Mouse (Mus musculus) bone marrow macrophage, adult 2 months (primary cell): ENCODE results near the gene Bach1. TPM values are rescaled to one million over a fixed set of nuclear protein-coding genes. Genes with fewer than 3 reads are reported as not detected.

Source experiments
- H3K27ac ChIP-seq: 2 replicates; pipeline ENCODE4 v1.5.1; 2012; ENCODE audit warnings: low read depth, low read length; ENCODE audit not compliant: insufficient read depth
- H3K4me1 ChIP-seq: 2 replicates; pipeline ENCODE4 v1.6.1; 2012; ENCODE audit warnings: low read length; ENCODE audit not compliant: control insufficient read depth, insufficient read depth
- H3K4me3 ChIP-seq: 2 replicates; pipeline ENCODE4 v1.5.1; 2012; ENCODE audit warnings: mild to moderate bottlenecking, low read length, moderate library complexity; ENCODE audit not compliant: insufficient read depth
- CTCF ChIP-seq: IDR thresholded peaks from 2 replicates; pipeline ENCODE4 v1.5.1; 2012; ENCODE audit warnings: low read depth, mild to moderate bottlenecking, low read length, moderate library complexity
- POLR2A ChIP-seq: IDR thresholded peaks from 2 replicates; pipeline ENCODE4 v1.6.1; 2012; ENCODE audit warnings: mild to moderate bottlenecking, low read depth, low read length, borderline replicate concordance
- polyA plus RNA-seq: library from polyadenylated mRNA; stranded (reverse); fragments of >200 nt; gene quantifications from 2 replicates; pipeline ENCODE4 v1.2.4, GENCODE M21; 2012; ENCODE audit not compliant: missing spikeins, insufficient read depth, insufficient read length

Bach1 gene
- polyA plus RNA-seq, 1 experiment: 78.9 TPM

DNA sequence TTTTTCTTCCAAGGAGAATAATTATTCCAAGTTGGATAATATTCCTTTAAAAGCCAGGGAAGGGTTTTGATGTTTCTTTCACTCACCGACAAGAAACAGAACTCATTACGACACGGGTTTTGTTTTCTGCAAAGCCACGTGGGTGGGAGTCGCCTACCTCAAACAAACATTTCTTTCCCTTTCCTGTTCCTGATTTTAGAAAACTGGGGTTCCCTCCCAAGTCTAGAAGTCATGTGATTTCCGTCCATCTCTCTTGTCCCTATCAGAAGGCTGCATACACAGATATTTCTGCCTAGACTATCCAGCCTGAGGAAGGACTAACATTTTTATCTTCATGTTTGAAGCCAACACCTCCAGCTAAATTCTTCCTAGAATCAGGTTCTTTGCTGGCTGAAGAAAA is 34.9 kb upstream of the Bach1 start:
- no peak for TF ChIP-seq CTCF
- TF ChIP-seq POLR2A: no peak
- Histone ChIP-seq H3K4me3 (no peak overlapping the region), H3K4me1 (peaks cover 34% of the 10 kb centered on the region), H3K27ac (peak overlapping the region; percentile 80)

DNA sequence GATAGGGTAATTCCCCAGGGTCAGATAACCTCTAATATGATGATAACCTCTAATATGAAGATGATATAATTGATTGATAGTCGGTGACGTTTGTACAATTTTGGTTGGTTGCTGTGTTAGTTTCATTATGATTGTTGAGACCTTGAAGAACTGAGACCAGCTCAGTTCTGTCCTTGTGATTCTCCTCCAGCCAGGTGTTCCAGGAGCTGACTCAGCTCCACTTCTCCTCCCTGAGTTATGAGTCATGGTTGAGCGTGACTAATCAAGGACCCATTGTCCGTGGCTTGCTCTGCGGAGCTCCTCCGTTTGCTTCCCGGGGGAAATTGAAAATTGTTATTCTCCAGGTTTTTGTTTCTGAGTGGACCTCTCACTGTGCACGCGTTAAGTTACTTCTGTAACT is 33.5 kb upstream of the Bach1 start:
- Histone ChIP-seq H3K27ac (no peak overlapping the region), H3K4me3 (no peak overlapping the region), H3K4me1 (peaks cover 34% of the 10 kb centered on the region)
- TF ChIP-seq POLR2A (no peak), CTCF (no peak)

DNA sequence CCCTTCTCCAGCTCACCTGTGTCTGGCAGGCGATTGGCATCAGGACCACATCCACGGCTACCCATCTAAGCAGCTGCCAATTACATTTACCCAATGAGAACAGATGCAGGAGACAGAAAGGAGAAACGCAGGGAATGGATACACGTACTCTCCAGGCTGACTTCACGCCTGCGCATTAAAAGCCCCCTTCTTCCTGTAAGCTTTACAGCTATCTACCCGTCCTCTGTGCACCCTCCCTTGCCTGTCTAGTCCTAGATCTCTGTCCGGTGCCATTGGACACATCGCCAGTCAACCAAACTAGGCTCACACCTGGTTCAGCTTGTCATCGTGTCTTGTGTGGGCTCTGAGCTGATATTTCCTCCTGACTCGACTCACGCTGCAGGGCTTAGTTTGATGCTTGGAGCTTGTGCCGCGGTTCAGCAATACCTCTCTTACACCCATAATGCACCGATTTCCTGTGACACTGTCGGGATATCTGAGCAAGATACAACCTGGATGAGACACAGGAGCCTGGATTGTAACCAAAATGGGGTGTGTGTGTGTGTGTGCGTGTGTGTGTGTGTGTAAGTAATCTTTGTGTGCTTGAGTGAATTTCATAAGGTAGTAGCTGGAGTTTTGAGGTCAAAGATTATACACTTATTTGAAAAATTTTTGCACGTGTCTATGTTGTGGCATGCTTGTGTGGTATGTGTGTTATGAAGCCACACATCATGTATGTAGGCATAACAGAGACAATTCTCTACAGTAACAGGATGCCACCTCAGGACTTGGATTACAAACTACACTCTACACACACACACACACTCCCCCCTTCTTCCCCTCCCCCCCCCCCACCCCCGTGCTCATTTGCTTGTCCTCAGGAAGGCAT is 32.8 kb upstream of the Bach1 start:
- H3K4me1 ChIP-seq: peaks cover 34% of the 10 kb centered on the region
- H3K27ac ChIP-seq: no peak overlapping the region
- no peak overlapping the region for H3K4me3 ChIP-seq
- TF ChIP-seq CTCF: no peak
- TF ChIP-seq POLR2A: no peak

DNA sequence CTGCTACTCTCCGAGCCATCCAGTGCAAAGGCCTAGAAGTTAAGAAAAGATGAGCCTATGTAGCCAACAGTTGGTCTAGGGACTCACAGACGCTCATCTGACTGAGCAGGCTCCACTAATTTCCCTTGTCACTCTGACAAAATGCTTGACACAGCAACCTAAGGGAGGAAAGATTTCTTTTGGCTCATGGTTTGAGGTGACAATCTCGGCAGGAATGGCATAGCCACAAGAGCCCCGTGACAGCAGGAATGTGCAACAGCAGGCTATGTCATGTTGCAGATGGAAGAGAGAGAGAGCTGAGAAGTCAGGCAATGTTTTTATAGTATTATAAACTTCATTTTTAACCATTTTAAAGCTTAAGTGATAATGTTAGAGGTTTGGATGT is 32.1 kb upstream of the Bach1 start:
- Histone ChIP-seq H3K4me1 (peaks cover 34% of the 10 kb centered on the region), H3K4me3 (no peak overlapping the region), H3K27ac (no peak overlapping the region)
- TF ChIP-seq CTCF: no peak
- TF ChIP-seq POLR2A: no peak

DNA sequence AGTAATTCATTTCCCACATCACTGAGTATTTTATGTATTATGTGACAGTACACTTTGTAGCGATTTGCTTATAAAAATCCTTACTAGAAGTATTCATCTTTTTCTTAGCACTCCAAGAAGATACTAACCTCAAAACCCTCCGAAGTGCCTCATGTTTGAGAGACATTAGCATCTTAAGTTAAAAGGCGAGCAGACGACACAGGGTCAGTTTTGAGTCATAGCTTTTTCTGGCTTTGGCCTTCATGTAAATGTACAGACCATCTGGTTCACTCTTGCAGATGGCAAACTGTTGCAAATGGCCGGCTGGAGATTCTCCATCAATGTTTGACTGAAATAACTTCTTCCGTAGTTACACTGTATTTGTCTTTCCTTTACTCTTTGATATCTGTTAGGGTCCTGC is 30.7 kb upstream of the Bach1 start:
- H3K4me1 ChIP-seq: peaks cover 28% of the 10 kb centered on the region
- TF ChIP-seq CTCF (no peak), POLR2A (no peak)
- no peak overlapping the region for H3K27ac ChIP-seq
- H3K4me3 ChIP-seq: no peak overlapping the region

DNA sequence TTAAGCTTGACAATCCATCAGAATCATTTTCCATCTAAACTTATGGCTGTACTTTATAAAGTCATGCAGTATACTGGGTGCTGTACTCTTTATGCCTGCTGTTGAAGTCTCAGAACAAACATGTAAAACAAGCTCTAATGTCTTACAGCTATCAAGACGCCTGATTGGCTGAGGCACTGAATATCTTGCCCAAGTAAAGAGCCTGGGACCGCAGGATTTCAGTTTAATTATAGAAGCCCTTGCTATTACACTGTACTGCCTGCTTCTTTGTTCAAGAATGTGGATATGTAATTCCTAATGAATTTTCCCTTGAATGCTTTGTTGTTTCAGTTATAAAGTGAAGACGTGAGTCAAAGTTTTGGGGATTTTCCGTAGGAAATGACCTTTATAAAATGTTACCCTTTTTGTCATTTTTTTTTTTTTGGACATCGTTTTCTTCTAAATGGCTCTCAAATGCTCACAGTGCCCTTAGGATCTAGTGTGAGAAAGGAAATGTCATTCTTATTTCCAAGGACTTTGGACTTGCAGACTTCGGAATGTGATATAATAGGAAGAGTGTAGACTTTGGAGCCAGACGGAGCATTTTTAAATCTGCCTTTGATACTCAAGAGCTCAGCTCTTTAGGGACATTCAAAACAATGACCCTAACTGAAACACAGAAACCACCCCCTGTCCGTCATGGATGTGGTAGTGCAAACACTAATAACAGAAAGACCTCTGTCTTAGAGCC is 28.5 kb upstream of the Bach1 start:
- H3K27ac ChIP-seq: no peak overlapping the region
- H3K4me1 ChIP-seq: peaks cover 19% of the 10 kb centered on the region
- TF ChIP-seq CTCF: no peak
- TF ChIP-seq POLR2A: no peak
- no peak overlapping the region for H3K4me3 ChIP-seq

DNA sequence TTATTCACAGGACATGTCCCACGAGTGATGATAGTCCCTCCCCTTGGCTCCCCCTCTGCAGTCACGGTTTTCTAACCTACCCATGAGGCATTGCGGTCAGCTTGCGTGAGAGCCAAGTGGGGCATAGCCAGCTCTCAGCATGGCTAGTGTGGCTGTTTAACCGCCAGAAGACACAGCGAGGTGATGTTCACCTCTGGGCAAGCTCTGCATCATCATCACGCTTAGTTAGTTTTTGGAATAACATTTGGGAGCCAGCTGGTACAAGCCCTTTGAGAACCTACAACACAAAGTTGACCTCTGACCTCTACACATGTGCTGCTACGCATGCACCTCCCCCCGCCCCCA is 28.0 kb upstream of the Bach1 start:
- TF ChIP-seq POLR2A: no peak
- TF ChIP-seq CTCF: no peak
- Histone ChIP-seq H3K27ac (no peak overlapping the region), H3K4me1 (peaks cover 18% of the 10 kb centered on the region), H3K4me3 (no peak overlapping the region)

DNA sequence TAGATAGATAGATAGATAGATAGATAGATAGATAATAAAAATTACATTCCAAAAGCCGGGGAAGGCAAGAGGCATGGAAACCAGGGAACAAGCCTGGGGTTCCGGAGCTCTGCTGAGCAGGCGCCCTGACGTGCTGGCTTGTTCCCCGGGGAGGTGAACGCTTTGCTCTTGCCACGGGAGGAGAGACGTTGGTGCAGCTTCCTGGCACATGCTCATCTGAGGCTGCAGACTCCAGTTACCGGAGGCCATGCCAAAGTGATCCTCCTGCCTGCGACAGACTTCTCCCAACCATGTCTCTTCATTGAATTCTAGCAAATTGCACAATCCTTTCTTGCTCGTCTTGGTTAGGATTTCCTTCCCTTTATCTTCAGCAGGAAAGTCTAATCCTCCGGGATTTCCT is 27.4 kb upstream of the Bach1 start:
- Histone ChIP-seq H3K27ac (peak overlapping the region; percentile 22; the same call in 1 of the 2 replicates), H3K4me1 (peaks cover 22% of the 10 kb centered on the region), H3K4me3 (no peak overlapping the region)
- TF ChIP-seq CTCF (no peak), POLR2A (no peak)

DNA sequence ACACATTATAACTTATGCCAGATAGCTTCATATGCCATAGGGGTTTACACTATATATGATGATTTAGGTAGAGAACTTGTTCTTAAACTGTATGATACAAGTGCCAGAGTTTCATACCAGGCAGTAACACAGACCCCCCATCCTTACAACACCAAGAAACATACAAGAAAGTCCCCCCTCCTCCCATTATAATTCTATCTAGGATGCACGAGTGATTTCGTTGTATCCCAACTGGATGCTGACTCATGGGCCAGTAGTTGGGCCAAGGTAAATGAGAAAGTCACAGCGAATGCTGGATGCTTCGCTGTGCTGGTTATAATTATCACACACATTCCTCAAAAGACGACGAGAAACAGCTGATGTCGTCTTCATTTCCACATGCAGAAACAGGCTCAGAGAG is 25.6 kb upstream of the Bach1 start:
- H3K4me1 ChIP-seq: peaks cover 23% of the 10 kb centered on the region
- TF ChIP-seq POLR2A (no peak), CTCF (no peak)
- no peak overlapping the region for H3K4me3 ChIP-seq

DNA sequence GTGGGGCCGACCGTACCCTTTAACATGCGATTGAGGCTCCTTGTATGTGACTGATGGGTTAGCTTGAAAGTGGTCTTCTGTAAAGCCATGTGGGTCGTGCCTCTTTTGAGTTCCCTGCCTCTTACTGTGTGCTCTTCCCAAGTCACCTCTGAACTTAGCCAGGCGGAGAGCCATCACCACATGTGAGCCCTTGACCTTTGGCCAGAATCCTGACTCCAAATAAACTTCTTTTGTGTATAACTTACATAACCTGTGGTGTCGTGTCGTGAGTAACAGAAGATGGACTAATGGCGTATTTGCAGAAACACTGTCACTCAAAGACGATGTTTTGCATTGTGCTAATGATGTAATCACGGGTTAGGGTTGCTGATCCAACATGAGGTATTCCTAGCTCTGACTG is 22.6 kb upstream of the Bach1 start:
- no peak overlapping the region for H3K4me3 ChIP-seq
- TF ChIP-seq CTCF (no peak), POLR2A (no peak)
- H3K27ac ChIP-seq: no peak overlapping the region
- H3K4me1 ChIP-seq: peaks cover 19% of the 10 kb centered on the region

More for the DNA sequence above, 25.6 kb upstream of the Bach1 start:
- no peak overlapping the region for H3K27ac ChIP-seq
